Mouse (Mus musculus): ENCODE measurements around the gene Pik3r2. TPM values are rescaled to one million over a fixed set of nuclear protein-coding genes. Genes with fewer than 3 reads are reported as not detected.

Gene Pik3r2
- polyA plus RNA-seq, 1 experiment = 56.3 TPM

- no peaks in the 10 kb centered on the region for H3K36me3 ChIP-seq (ENCODE audit: control insufficient read depth, insufficient read depth, low read length)
- H3K4me1 ChIP-seq (ENCODE audit: control insufficient read depth, insufficient read depth, insufficient read length) = no peaks in the 10 kb centered on the region
- TF ChIP-seq POLR2A (IDR thresholded peaks at IDR 0.05; ENCODE audit: low read depth, low read length) (no peak), CTCF (IDR thresholded peaks at IDR 0.05; ENCODE audit: extremely low read depth, insufficient read depth, insufficient read length, insufficient replicate concordance) (no peak)
- H3K27ac ChIP-seq (ENCODE audit: insufficient read depth, low read length) = no peak overlapping the region
- H3K4me3 ChIP-seq (ENCODE audit: extremely low read depth, insufficient read depth, insufficient read length) = no peak overlapping the region
- H3K27me3 ChIP-seq (ENCODE audit: control insufficient read depth, insufficient read depth, low read length) = no peaks in the 10 kb centered on the region
- DNase-seq (ENCODE audit: low read depth in 1 of 2, low spot score in 2 of 2) = no peak
- 77% methylated on average over 31 of the region's 31 CpGs for WGBS
Measured at GRCm38 (mm10) chr8:70820101-70820935, 43.8 kb upstream of the Pik3r2 start.

GRCm38 (mm10) chr8:70816679-70817078 lies 40.2 kb upstream of the Pik3r2 start:
- no peak for DNase-seq (ENCODE audit: low read depth in 1 of 2, low spot score in 2 of 2)
- no peaks in the 10 kb centered on the region for H3K36me3 ChIP-seq (ENCODE audit: control insufficient read depth, insufficient read depth, low read length)
- H3K27ac ChIP-seq (ENCODE audit: insufficient read depth, low read length) = no peak overlapping the region
- TF ChIP-seq POLR2A (IDR thresholded peaks at IDR 0.05; ENCODE audit: low read depth, low read length) = no peak
- TF ChIP-seq CTCF (IDR thresholded peaks at IDR 0.05; ENCODE audit: extremely low read depth, insufficient read depth, insufficient read length, insufficient replicate concordance) = no peak
- WGBS = 58% methylated on average over 30 of the region's 30 CpGs
- H3K4me1 ChIP-seq (ENCODE audit: control insufficient read depth, insufficient read depth, insufficient read length) = no peaks in the 10 kb centered on the region
- H3K27me3 ChIP-seq (ENCODE audit: control insufficient read depth, insufficient read depth, low read length) = no peaks in the 10 kb centered on the region
- H3K4me3 ChIP-seq (ENCODE audit: extremely low read depth, insufficient read depth, insufficient read length) = no peak overlapping the region

- 82% methylated on average over 4 of the region's 4 CpGs for WGBS
- TF ChIP-seq POLR2A (IDR thresholded peaks at IDR 0.05; ENCODE audit: low read depth, low read length) (no peak), CTCF (IDR thresholded peaks at IDR 0.05; ENCODE audit: extremely low read depth, insufficient read depth, insufficient read length, insufficient replicate concordance) (no peak)
- no peak overlapping the region for H3K27ac ChIP-seq (ENCODE audit: insufficient read depth, low read length)
- H3K36me3 ChIP-seq (ENCODE audit: control insufficient read depth, insufficient read depth, low read length) = no peaks in the 10 kb centered on the region
- no peaks in the 10 kb centered on the region for H3K27me3 ChIP-seq (ENCODE audit: control insufficient read depth, insufficient read depth, low read length)
- peaks cover 18% of the 10 kb centered on the region; the same call in 1 of the 2 replicates for H3K4me1 ChIP-seq (ENCODE audit: control insufficient read depth, insufficient read depth, insufficient read length)
- no peak for DNase-seq (ENCODE audit: low read depth in 1 of 2, low spot score in 2 of 2)
- H3K4me3 ChIP-seq (ENCODE audit: extremely low read depth, insufficient read depth, insufficient read length) = no peak overlapping the region
Measured at GRCm38 (mm10) chr8:70812885-70813284, 36.4 kb upstream of the Pik3r2 start.

- no peak overlapping the region for H3K27ac ChIP-seq (ENCODE audit: insufficient read depth, low read length)
- peaks cover 22% of the 10 kb centered on the region; the same call in 1 of the 2 replicates for H3K4me1 ChIP-seq (ENCODE audit: control insufficient read depth, insufficient read depth, insufficient read length)
- 73% methylated on average over 4 of the region's 4 CpGs for WGBS
- no peak overlapping the region for H3K4me3 ChIP-seq (ENCODE audit: extremely low read depth, insufficient read depth, insufficient read length)
- no peak for TF ChIP-seq POLR2A (IDR thresholded peaks at IDR 0.05; ENCODE audit: low read depth, low read length)
- no peak for TF ChIP-seq CTCF (IDR thresholded peaks at IDR 0.05; ENCODE audit: extremely low read depth, insufficient read depth, insufficient read length, insufficient replicate concordance)
- H3K27me3 ChIP-seq (ENCODE audit: control insufficient read depth, insufficient read depth, low read length) = no peaks in the 10 kb centered on the region
- no peaks in the 10 kb centered on the region for H3K36me3 ChIP-seq (ENCODE audit: control insufficient read depth, insufficient read depth, low read length)
- no peak for DNase-seq (ENCODE audit: low read depth in 1 of 2, low spot score in 2 of 2)
Measured at GRCm38 (mm10) chr8:70812055-70812454, 35.5 kb upstream of the Pik3r2 start.

- no peaks in the 10 kb centered on the region for H3K27me3 ChIP-seq (ENCODE audit: control insufficient read depth, insufficient read depth, low read length)
- H3K36me3 ChIP-seq (ENCODE audit: control insufficient read depth, insufficient read depth, low read length) = no peaks in the 10 kb centered on the region
- DNase-seq (ENCODE audit: low read depth in 1 of 2, low spot score in 2 of 2) = no peak
- peaks cover 31% of the 10 kb centered on the region; the same call in 1 of the 2 replicates for H3K4me1 ChIP-seq (ENCODE audit: control insufficient read depth, insufficient read depth, insufficient read length)
- H3K27ac ChIP-seq (ENCODE audit: insufficient read depth, low read length) = no peak overlapping the region
- TF ChIP-seq CTCF (IDR thresholded peaks at IDR 0.05; ENCODE audit: extremely low read depth, insufficient read depth, insufficient read length, insufficient replicate concordance) (no peak), POLR2A (IDR thresholded peaks at IDR 0.05; ENCODE audit: low read depth, low read length) (no peak)
- 55% methylated on average over 20 of the region's 20 CpGs for WGBS
- H3K4me3 ChIP-seq (ENCODE audit: extremely low read depth, insufficient read depth, insufficient read length) = no peak overlapping the region
Measured at GRCm38 (mm10) chr8:70810962-70811680, 34.6 kb upstream of the Pik3r2 start.

GRCm38 (mm10) chr8:70808955-70809701 lies 32.6 kb upstream of the Pik3r2 start:
- WGBS = 55% methylated on average over 8 of the region's 8 CpGs
- Histone ChIP-seq H3K27me3 (ENCODE audit: control insufficient read depth, insufficient read depth, low read length) (no peaks in the 10 kb centered on the region), H3K4me3 (ENCODE audit: extremely low read depth, insufficient read depth, insufficient read length) (no peak overlapping the region), H3K27ac (ENCODE audit: insufficient read depth, low read length) (no peak overlapping the region), H3K4me1 (ENCODE audit: control insufficient read depth, insufficient read depth, insufficient read length) (peaks cover 40% of the 10 kb centered on the region; the same call in 1 of the 2 replicates), H3K36me3 (ENCODE audit: control insufficient read depth, insufficient read depth, low read length) (no peaks in the 10 kb centered on the region)
- TF ChIP-seq POLR2A (IDR thresholded peaks at IDR 0.05; ENCODE audit: low read depth, low read length) = no peak
- TF ChIP-seq CTCF (IDR thresholded peaks at IDR 0.05; ENCODE audit: extremely low read depth, insufficient read depth, insufficient read length, insufficient replicate concordance) = no peak
- DNase-seq (ENCODE audit: low read depth in 1 of 2, low spot score in 2 of 2) = no peak

Measured in spleen, adult 2 months (tissue).